Mouse (Mus musculus) hindlimb bud, embryonic 11.5 days (tissue): Measurements from ENCODE around the gene Relt.

Source experiments
- DNase-seq: peaks from one replicate; pipeline ENCODE4 v3.0.0-alpha.2; 2012; ENCODE audit warnings: low read depth, low spot score; ENCODE audit errors: extremely low spot score

The Relt gene

DNA sequence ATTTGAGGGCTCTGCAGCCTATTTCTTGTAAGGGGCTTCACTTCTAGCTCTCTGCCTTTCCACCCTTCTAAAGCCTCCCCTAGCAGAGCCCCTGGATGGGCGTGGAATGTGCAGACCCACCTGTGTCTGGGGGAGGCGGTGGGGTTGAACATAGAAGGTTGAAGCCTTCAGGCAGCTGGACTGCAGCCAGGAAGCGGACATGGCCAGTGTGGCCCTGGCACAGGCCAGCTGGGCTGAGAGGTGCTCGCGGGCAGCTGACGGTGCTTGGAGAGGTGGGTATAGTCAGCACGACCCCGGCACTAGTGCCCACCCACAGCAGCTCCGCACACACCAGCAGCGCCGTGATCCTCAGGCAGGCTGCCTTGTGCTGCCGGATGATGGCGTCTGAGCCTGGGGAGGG is 13.0 kb upstream of the Relt start:
- DNase-seq = no peak

DNA sequence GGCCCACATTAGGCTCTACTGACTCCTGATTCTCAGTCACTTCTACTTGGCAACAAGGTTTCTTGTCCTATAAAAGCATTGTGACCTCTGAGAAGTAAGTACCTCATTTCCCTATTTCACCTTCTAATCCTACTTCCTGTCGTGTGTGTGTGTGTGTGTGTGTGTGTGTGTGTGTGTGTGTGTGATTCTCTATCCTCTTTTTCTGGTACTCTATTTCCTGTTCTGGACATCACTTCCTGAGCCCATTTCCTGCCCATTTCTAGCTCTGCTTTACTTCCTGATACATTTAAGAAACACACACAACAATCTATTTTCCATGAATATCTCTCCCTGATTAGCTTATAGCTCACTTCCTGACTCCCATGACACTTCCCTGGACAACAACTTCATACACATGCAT is 12.6 kb upstream of the Relt start:
- no peak for DNase-seq

DNA sequence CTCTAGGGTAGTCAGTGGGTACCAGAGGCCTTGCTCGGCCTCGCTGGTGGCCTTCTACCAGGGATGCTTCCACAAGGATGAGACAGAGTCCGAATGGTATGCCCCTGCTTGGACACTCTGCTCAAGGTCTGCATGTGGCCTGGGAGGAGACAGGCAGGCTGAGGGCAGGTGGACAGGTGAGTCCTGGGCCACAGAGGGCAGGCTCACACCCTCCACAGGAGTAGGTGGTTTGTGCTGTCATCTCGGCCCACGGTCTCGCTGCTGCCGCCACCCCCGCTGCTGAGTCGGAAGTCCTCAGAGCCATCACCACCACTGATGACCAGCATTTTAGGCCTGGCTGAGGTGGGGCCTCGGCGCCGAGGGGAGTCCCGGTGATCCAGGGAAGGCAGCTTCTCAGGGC is 10.0 kb upstream of the Relt start:
- no peak for DNase-seq

DNA sequence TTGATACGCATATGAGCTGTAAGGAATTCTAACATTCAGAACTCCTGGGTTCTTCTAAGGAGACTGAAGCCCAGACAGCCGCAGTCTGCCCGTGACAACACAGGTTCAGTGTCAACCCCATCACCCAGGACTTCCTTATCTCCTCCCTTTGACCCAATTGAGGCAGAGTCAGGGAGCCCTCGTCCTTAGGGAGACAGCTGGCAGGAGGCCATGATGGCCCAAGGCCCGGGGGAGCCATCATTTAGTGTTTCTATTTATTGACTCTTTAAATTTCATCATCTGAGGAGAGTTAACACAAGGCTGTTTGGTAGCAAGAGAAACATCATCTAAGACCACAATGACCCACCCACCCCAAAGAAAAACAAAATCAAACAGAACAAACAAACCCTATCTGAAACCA is 8.6 kb upstream of the Relt start:
- no peak for DNase-seq

DNA sequence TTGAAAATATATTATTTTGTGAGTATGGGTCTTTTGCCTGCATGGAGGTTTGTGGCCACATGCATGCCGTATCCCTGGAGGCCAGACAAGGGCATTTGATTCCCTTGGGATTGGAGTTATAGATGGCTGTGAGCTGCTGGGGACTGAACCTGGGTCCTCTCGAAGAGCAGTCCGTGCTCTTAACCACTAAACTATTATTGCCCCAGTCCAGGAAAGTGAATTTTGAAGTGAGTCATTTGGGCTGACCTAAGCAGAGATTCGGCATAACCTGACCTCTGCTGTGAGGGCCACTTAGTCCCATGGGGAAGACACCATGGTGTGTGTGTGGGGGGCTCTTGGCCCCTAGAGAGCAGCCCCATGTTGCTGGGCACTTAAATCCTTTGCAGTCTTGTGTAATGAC is 8.1 kb upstream of the Relt start:
- no peak for DNase-seq

DNA sequence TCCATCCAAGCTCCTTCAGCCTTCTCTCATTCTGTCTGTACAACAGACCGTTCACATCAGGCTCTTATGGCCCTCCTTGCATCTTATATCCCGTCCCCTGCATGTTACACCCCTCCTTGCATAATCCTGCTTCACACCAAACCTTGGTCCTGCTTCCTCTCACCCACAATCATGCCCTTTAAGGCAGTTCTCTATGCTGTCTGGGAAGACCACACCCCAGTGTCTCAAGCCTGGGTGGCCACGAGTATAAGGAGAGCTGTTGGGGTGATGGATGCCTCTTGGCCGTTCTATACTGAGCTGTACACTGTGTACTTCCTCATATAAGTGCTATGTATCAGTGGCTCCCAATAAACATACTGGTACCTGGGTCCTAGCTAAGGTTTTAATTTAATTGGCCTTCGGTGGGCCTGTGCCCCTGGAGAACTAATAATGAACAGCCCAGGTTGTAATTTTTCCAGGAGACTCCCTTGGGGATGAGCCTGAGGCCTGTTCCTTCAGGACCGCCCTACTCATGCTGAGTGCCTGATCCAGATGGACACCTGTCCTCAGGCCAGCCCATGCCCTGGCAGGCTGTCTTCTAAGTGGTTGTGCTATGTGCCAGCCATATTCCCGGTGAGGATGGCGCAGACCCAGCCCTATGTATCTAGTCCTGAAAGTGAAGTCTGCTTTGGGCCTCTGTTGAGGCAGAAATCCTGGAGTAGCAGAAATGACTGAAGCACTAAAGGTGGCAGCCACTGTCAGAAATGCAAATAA is 6.8 kb upstream of the Relt start:
- no peak for DNase-seq

DNA sequence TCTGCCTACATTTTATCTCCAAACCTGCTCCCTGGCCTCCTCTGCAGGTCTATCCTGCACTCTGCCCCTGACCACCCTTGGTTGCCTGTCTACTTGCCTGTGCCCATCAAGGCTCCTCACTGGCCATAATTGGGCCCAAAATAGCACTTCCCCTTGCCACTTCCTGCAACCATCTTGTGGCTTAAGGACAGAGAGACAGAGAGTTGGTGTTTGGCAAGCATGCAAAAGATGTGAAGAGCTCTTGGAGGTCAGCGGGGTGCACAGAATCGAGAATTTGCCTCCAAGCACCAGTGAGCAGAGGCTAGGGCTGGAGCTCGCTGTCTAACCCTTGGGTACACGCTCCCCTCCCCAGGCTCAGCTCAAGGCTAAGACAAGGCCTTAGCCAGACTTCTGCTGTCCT is 5.3 kb upstream of the Relt start:
- DNase-seq = no peak

DNA sequence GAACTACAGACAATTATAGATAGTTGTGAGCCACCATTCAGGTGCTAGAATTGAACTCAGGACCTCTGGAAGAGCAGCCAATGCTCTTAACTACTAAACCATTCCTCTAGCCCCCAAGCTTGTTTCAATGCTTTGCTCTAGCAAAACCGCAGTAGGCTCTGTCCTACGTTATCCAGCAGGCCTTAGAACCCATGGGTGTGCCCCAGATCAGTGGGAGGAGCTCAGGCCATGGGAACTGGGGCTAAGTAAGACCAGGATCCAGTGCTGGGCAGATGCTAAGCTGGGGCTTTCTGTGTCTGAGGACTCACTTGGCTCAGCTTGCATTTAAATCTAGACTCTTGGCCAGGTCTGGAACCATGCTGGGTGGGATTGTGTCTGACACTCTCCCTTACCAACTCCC is 4.3 kb upstream of the Relt start:
- DNase-seq = no peak

DNA sequence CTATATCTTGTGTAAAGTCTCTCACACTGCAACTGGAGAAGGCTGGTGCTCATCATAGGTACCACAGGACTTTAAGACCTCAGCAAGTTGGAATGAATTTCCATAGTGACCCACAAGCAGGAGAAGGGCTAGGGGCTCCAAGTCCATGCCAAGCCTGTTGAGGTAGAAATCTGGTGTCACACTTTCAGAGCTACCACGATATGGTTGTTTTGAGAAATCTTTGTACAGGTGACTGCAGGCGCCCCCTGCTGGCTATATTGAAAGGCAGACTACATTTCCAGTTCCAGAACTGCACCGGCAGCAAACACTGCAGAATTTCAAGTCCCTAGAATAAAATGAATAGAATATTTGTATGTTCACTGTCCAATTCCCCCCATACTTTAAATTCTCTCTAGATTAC is 3.4 kb upstream of the Relt start:
- DNase-seq = no peak

DNA sequence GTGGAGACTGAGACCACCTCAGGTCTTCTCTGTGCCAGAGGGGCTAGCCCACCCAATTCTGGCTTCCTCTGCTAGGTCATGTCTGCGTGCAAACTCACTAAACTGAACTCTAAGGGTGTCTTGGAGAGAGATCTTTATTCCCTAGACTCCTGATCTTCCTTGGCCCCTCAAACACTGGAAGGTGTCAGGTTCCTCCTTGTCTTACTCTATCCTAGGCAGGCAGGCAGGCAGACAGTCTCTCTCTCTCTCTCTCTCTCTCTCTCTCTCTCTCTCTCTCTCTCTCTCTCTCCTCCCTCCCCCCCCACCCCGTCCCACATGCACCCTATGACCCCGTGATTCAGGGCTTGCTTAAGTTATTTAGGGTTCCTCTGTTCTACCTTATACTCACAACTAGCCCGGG is 893 bp downstream of the Relt start:
- no peak for DNase-seq

DNA sequence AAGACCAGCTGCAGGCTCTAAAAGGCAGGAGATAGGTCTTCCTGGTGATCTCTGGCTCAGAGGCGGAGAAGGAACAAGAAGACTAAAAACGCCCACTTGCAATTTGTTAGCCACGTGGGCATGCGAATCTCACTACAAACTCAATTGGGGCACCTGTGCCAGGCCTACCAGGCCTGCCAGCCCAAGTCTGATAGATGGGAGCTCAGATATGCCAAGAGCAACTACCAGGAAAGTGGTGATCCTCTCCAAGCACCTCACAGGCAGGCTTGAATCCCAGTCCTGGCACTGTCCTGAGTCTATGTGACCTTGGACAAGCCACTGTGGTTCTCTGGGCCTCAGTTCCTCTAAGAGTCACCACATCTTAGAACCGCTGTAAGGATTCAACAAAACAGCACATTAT is 2.0 kb downstream of the Relt start:
- DNase-seq = no peak

DNA sequence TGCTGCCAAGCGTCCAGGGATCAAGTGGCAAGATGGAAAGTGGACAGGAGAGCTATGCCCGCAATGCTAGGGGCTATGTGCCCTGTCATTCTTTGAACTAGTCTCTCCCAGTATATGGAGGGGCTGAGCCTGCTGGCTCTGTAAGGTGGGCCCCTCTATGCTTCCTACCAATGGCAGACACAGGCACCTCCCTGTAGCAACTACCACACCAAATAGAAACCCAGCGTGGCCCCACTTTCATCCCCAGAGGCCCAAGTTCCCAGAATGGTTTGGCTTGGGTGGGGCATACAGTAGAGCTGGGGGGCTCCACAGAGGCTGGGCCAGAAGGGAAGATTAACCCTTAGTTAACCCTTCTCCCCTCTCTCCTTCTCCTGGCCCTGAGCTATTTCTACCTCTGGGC is 2.8 kb downstream of the Relt start:
- no peak for DNase-seq

DNA sequence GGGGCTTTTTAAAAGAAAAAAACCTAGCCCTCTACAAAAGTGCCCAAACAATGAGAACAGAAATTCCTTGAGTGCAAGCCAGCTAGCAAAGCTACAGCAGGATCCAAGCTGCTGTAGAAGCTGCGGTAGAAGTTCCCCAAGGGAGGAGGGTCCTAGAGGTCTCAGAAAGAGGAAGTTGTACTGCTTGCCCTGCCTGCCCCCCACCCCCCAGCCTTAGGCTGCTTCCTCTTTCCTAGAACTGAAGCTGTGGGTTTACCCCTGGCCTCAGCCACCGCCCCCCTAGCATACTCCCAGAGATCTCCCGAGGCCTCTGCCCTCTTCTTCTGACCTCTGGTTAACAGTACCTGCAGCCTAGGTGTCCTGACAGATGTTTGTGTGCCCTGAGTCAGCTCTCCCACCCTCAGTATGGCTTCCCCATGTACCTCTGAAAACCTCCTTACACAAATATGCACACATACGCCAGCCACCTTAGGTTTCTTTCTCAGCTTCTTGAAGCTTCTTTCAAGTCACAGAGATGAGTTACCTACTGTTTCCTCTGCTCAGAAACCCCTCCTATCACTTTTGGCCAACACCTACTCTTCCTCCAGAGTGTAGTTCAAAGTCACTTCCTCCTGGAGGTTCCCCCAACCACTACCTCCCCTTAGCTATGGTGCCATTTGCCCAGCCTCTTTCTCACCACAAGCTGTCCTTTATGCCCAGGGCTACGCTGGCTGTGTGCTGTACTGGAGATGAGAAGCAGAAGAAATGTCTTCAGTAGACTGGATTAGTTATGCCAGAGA is 7.3 kb downstream of the Relt start:
- no peak for DNase-seq

DNA sequence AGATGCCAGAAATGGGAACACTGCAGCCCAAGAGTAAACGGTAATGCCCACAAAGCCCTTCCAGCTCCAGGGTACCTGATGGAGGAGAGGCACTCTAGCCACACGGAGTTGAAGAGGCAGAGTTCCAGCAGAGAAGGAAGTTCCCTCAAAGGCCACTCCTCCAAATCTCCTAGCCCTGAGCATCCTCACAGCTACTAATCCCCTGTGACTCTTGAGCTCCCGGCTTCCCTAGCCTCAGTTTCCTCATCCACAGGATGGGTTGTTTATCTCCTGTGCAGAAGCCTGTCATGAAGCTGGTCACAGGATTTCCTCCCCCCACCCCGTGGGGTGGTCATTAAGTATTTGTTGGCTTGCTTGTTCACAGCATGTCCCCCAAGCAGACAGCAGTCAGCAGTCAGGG is 7.9 kb downstream of the Relt start:
- DNase-seq = no peak

DNA sequence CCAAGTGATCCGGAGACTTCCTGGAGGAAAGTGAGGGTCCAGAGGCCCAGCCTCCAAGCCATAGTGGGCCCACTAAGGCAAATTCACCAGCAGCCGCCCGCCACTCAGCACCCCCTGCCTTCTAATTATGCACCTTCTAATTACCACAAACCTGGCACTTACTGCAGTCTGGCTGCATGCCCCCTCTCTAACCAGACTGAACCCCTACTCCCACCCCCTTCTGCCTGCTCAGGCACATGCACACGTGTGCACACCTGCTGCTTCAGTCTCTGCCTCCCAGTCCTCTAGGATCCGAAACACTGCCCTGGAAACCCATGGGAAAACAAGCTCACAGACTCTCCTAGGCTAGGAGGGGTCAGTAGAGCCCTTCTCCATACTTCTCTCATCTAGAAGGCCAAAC is 8.4 kb downstream of the Relt start:
- DNase-seq = no peak

DNA sequence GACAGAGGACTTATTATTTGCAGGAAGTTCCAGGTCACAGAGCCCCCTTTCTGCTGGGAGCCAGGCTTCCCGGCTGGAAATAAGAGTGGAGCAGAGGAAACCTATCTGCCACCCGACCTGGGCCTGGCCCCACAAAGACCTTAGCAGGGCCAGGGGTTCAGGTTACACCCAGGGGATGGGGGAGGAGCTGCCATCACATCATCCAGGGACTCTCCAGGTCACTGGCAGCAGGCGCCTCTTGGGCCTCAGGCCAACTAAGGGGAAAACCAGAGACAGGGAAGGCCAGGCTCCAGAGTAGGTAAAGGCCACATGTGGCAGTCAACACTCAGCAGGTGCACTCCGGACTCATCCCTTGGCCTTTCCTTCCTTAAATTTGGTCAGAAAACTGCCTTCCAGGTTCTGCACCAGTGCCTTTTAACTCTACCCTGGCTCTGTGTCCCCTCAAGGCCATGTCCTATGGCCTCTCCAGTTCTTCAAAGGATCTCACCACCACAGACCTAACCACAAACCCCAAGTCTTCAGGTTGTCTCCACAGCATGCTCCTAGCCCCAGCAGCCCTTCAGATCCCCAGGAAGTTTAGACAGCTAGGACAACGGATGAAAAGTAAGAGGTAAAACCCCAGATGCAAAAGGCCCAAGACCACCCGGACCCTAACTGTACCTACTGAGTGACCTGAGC is 9.0 kb downstream of the Relt start:
- no peak for DNase-seq

DNA sequence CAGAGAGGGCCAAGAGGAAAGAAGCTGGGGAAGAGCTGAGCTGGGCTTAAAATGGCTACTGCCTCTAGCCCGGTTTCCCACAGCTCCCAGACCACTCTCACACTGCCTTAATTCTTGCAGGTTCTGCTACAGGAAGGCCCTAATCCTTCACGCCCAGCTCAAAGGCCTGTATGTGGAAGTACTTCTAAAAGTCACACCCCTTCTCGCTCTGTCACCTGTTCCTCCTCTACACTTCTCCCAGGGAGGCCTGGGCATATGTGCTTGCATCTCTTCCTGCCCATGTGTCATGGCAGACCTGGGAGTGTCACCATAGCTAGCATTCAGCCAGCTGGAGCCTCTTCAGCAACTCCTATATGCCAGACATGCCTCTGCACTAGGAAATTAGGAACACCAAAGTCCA is 9.8 kb downstream of the Relt start:
- DNase-seq = no peak

DNA sequence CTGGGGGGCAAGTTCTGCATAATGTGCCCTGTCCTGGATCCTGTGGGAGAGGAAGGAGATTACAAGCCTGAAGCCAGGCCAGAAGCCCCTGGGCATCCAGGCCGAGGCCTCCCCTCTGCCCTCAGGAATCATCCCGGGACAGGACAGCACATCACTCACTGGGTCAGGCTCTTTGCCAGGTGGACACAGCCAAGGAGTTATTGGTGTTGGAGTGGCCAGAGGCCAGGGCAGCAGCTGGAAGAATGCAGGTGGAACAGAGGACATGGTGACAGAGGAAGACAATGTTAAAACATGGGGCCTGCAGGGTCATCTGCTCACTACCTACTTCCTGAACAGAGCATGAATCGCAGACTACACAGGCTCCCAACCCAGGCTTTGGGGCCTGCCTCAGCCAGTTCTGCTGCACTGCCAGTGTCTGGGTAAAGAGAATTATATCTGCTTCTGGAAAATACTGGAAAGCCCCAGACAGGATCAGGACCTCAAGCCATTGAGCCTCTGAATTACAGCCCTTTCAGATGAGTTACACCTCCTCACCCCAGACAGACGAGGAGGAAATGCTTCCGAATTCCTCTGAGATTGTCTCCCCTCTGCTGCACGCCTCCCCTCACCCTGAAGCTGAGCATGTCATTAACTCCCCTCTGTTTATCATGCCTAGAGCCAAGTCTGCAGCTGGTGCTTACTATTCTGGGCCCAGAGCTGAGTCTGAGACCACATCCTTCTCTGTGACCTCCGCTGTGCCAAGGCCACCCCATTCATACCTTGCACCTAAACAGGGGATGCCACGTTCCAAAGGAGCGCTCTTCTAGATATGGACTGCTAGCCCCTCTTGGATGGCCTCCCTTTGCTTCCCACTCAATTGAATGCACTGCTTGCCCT is 11.5 kb downstream of the Relt start:
- no peak for DNase-seq

DNA sequence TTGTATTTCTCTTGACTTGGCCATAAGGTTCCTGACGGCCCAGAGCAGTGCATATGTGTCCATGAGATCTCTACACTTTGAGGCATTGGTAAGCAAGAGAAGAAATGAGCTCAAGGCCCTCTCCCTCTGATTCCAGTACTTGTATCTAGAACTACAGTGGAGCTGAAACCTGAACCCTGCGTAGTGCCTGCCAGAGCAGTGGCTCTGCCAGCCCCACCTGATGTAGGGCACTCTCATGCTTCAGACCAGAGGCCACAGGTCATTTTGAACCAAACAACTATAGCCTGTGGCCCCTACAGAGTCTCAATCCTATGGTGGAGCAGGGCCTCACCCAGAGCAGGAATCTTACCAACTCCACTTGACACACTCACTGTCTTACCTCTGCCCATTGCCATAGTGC is 13.7 kb downstream of the Relt start:
- DNase-seq = no peak

DNA sequence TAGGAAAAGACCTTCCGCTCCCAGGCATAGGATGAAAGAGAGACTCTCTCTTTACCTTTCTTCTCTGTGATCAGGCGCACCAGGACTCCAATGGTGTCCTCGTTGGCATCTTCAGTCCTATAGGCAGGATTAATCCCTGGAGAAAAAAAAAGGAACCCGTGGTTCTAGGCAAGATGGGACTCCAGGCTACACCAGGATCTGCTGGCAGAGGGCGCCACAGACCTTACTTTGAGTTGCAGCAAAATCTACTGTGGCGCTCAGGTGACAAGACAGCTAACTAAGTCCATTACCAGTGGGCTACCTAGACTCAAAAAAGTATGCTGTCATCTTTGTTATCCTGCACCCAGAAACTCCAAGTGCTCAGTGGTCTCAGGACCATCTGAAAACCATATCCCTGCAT is 14.5 kb downstream of the Relt start:
- DNase-seq = no peak

DNA sequence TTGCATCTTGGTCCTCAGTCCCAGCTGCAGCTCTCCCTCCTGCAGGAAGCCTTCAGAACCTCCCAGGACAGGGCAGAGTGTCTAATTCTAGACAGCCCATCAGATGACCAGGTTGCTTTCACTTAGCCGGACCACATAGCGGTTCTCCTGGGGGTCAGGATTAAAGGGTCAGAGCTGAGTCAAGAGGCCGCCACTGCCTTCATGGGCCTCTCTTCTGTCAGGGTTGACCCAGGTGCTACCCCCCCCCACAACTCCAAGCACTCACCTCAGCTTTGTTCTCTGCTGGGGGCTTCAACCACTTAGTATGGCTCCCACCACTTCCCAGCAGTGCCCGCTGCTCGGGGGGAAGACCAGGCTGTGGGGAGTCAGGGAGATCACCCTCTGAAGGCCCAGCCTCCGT is 16.1 kb downstream of the Relt start:
- no peak for DNase-seq
